Mouse (Mus musculus): Measurements from ENCODE around the gene Eml6. TPM values are rescaled to one million over a fixed set of nuclear protein-coding genes. Genes with fewer than 3 reads are reported as not detected.

Gene Eml6
- polyA plus RNA-seq, 1 experiment: 0.19 TPM

- H3K27me3 ChIP-seq (ENCODE audit: control insufficient read depth, insufficient read depth, insufficient read length): no peaks in the 10 kb centered on the region
- TF ChIP-seq MYOG (IDR thresholded peaks at IDR 0.05; ENCODE audit: control insufficient read depth, extremely low read depth, insufficient read length): no peak
- no peak for TF ChIP-seq USF1 (IDR thresholded peaks at IDR 0.05; ENCODE audit: low read depth)
- TF ChIP-seq MAX (IDR thresholded peaks at IDR 0.05): no peak
- TF ChIP-seq CTCF (IDR thresholded peaks at IDR 0.05; ENCODE audit: control insufficient read depth, insufficient read depth, insufficient read length): no peak
These were observed 300.7 kb downstream of the Eml6 start for GRCm38 (mm10) chr11:29725167-29725566.

DNA sequence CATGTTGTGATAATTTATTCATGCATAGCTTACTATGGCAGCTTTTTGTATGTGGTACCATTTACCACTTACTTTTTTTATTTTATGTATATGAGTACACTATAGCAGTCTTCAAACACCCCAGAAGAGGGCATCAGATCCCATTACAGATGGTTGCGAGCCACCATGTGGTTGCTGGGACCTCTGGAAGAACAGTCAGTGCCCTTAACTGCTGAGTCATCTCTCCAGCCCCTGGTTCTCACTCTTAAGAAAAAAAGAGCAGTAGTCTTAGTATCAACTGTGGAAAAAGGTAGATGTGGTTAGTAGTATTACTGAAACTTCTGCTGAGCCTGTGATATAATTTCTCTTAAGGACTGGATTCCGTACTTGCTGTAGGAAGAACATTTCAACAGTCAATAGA, 301.6 kb downstream of the Eml6 start:
- H3K27me3 ChIP-seq (ENCODE audit: control insufficient read depth, insufficient read depth, insufficient read length): no peaks in the 10 kb centered on the region
- H3K79me2 ChIP-seq (ENCODE audit: control insufficient read depth, insufficient read depth): peaks cover 100% of the 10 kb centered on the region
- no peak overlapping the region for H3K4me3 ChIP-seq (ENCODE audit: insufficient read depth, poor library complexity, severe bottlenecking)
- TF ChIP-seq USF1 (IDR thresholded peaks at IDR 0.05; ENCODE audit: low read depth) (no peak), FOSL1 (IDR thresholded peaks at IDR 0.05; ENCODE audit: insufficient read depth, low read length, poor library complexity, severe bottlenecking) (no peak), CEBPB (IDR thresholded peaks at IDR 0.05; ENCODE audit: low read depth) (no peak), MAX (IDR thresholded peaks at IDR 0.05) (no peak), MYOD1 (IDR thresholded peaks at IDR 0.05; ENCODE audit: control insufficient read depth, insufficient read length, low read depth) (no peak), CTCF (IDR thresholded peaks at IDR 0.05; ENCODE audit: control insufficient read depth, insufficient read depth, insufficient read length) (no peak), MYOG (IDR thresholded peaks at IDR 0.05; ENCODE audit: control insufficient read depth, extremely low read depth, insufficient read length) (no peak)
- no peak overlapping the region for H3ac ChIP-seq (ENCODE audit: control insufficient read depth, insufficient read length, low read depth)
- peaks cover 39% of the 10 kb centered on the region for H3K36me3 ChIP-seq (ENCODE audit: control insufficient read depth, insufficient read depth)
- H3K79me3 ChIP-seq (ENCODE audit: low read depth): peaks cover 97% of the 10 kb centered on the region

More at GRCm38 (mm10) chr11:29725167-29725566, 300.7 kb downstream of the Eml6 start:
- H3K79me3 ChIP-seq (ENCODE audit: low read depth): peaks cover 97% of the 10 kb centered on the region
- H3K79me2 ChIP-seq (ENCODE audit: control insufficient read depth, insufficient read depth): peaks cover 100% of the 10 kb centered on the region
- no peak overlapping the region for H3K4me3 ChIP-seq (ENCODE audit: insufficient read depth, poor library complexity, severe bottlenecking)
- H3ac ChIP-seq (ENCODE audit: control insufficient read depth, insufficient read length, low read depth): no peak overlapping the region
- H3K36me3 ChIP-seq (ENCODE audit: control insufficient read depth, insufficient read depth): peaks cover 40% of the 10 kb centered on the region

GRCm38 (mm10) chr11:29719597-29719996, 306.2 kb downstream of the Eml6 start:
- H3ac ChIP-seq (ENCODE audit: control insufficient read depth, insufficient read length, low read depth): no peak overlapping the region
- peaks cover 96% of the 10 kb centered on the region for H3K79me3 ChIP-seq (ENCODE audit: low read depth)
- no peak overlapping the region for H3K4me3 ChIP-seq (ENCODE audit: insufficient read depth, poor library complexity, severe bottlenecking)
- peaks cover 40% of the 10 kb centered on the region for H3K36me3 ChIP-seq (ENCODE audit: control insufficient read depth, insufficient read depth)
- H3K79me2 ChIP-seq (ENCODE audit: control insufficient read depth, insufficient read depth): peaks cover 100% of the 10 kb centered on the region
- no peaks in the 10 kb centered on the region for H3K27me3 ChIP-seq (ENCODE audit: control insufficient read depth, insufficient read depth, insufficient read length)
- TF ChIP-seq CTCF (IDR thresholded peaks at IDR 0.05; ENCODE audit: control insufficient read depth, insufficient read depth, insufficient read length) (no peak), CEBPB (IDR thresholded peaks at IDR 0.05; ENCODE audit: low read depth) (no peak), FOSL1 (IDR thresholded peaks at IDR 0.05; ENCODE audit: insufficient read depth, low read length, poor library complexity, severe bottlenecking) (no peak), MYOG (IDR thresholded peaks at IDR 0.05; ENCODE audit: control insufficient read depth, extremely low read depth, insufficient read length) (no peak), MAX (IDR thresholded peaks at IDR 0.05) (no peak), MYOD1 (IDR thresholded peaks at IDR 0.05; ENCODE audit: control insufficient read depth, insufficient read length, low read depth) (no peak), USF1 (IDR thresholded peaks at IDR 0.05; ENCODE audit: low read depth) (no peak)

DNA sequence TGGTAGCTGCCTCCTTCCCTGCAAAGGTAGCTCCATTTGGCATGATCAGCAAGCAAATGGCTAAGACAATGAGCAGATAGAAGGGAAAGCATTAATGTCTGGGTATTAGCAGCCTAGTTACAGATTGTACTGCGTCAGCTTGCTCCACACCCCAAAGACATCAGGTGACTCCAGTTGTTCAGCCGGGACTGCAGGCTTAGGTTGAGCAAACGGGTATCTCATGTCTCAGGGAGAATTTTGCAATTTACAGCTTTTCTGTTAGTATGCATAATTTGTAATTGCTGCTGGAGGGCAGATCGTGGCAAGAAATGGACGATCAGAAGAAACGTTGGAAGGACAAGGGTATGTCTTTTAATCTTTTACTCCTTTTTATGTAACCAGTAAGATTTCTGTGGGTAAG, 307.3 kb downstream of the Eml6 start:
- H3ac ChIP-seq (ENCODE audit: control insufficient read depth, insufficient read length, low read depth): no peak overlapping the region
- peaks cover 100% of the 10 kb centered on the region for H3K79me2 ChIP-seq (ENCODE audit: control insufficient read depth, insufficient read depth)
- H3K27me3 ChIP-seq (ENCODE audit: control insufficient read depth, insufficient read depth, insufficient read length): no peaks in the 10 kb centered on the region
- H3K36me3 ChIP-seq (ENCODE audit: control insufficient read depth, insufficient read depth): peaks cover 43% of the 10 kb centered on the region
- H3K4me3 ChIP-seq (ENCODE audit: insufficient read depth, poor library complexity, severe bottlenecking): no peak overlapping the region
- H3K79me3 ChIP-seq (ENCODE audit: low read depth): peaks cover 97% of the 10 kb centered on the region
- TF ChIP-seq USF1 (IDR thresholded peaks at IDR 0.05; ENCODE audit: low read depth) (no peak), MYOG (IDR thresholded peaks at IDR 0.05; ENCODE audit: control insufficient read depth, extremely low read depth, insufficient read length) (no peak), MAX (IDR thresholded peaks at IDR 0.05) (no peak), CTCF (IDR thresholded peaks at IDR 0.05; ENCODE audit: control insufficient read depth, insufficient read depth, insufficient read length) (no peak)

- Histone ChIP-seq H3K27me3 (ENCODE audit: control insufficient read depth, insufficient read depth, insufficient read length) (no peaks in the 10 kb centered on the region), H3K4me3 (ENCODE audit: insufficient read depth, poor library complexity, severe bottlenecking) (no peak overlapping the region), H3K79me3 (ENCODE audit: low read depth) (peaks cover 96% of the 10 kb centered on the region), H3K36me3 (ENCODE audit: control insufficient read depth, insufficient read depth) (peaks cover 32% of the 10 kb centered on the region), H3K79me2 (ENCODE audit: control insufficient read depth, insufficient read depth) (peaks cover 100% of the 10 kb centered on the region), H3ac (ENCODE audit: control insufficient read depth, insufficient read length, low read depth) (no peak overlapping the region)
- no peak for TF ChIP-seq CEBPB (IDR thresholded peaks at IDR 0.05; ENCODE audit: low read depth)
- no peak for TF ChIP-seq MYOD1 (IDR thresholded peaks at IDR 0.05; ENCODE audit: control insufficient read depth, insufficient read length, low read depth)
- no peak for TF ChIP-seq FOSL1 (IDR thresholded peaks at IDR 0.05; ENCODE audit: insufficient read depth, low read length, poor library complexity, severe bottlenecking)
- TF ChIP-seq CTCF (IDR thresholded peaks at IDR 0.05; ENCODE audit: control insufficient read depth, insufficient read depth, insufficient read length): no peak
- TF ChIP-seq MYOG (IDR thresholded peaks at IDR 0.05; ENCODE audit: control insufficient read depth, extremely low read depth, insufficient read length): no peak
- TF ChIP-seq USF1 (IDR thresholded peaks at IDR 0.05; ENCODE audit: low read depth): no peak
- no peak for TF ChIP-seq MAX (IDR thresholded peaks at IDR 0.05)
These were observed 310.3 kb downstream of the Eml6 start for GRCm38 (mm10) chr11:29715499-29715898.

DNA sequence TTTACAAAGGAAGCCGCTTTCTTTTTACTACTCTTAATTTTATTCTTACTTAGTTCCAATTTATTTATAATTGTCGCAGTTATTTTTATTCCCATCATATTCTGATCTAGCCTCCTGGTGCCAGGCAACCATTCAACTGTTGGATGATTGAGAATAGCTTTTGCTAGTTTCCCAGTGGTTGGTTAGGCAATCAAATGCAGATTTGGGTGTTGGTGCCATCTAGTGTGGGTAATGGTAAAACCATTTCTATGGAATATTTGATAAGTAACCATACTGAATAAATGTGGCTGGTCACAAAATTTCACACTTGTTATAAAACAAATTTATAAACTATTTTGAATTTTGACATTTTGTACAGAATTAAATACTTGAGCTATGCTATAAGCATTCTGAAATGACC, 311.0 kb downstream of the Eml6 start:
- no peak overlapping the region for H3K4me3 ChIP-seq (ENCODE audit: insufficient read depth, poor library complexity, severe bottlenecking)
- TF ChIP-seq CEBPB (IDR thresholded peaks at IDR 0.05; ENCODE audit: low read depth) (peak; percentile 82), MAX (IDR thresholded peaks at IDR 0.05) (no peak)

More for the DNA sequence above, 311.0 kb downstream of the Eml6 start:
- no peaks in the 10 kb centered on the region for H3K27me3 ChIP-seq (ENCODE audit: control insufficient read depth, insufficient read depth, insufficient read length)
- peaks cover 97% of the 10 kb centered on the region for H3K79me3 ChIP-seq (ENCODE audit: low read depth)
- no peak overlapping the region for H3ac ChIP-seq (ENCODE audit: control insufficient read depth, insufficient read length, low read depth)
- H3K79me2 ChIP-seq (ENCODE audit: control insufficient read depth, insufficient read depth): peaks cover 100% of the 10 kb centered on the region
- peaks cover 36% of the 10 kb centered on the region for H3K36me3 ChIP-seq (ENCODE audit: control insufficient read depth, insufficient read depth)
